Mouse (Mus musculus) neutrophil, adult 5-6 weeks (primary cell): ENCODE measurements around the gene Slc2a5. TPM values are rescaled to one million over a fixed set of nuclear protein-coding genes. Genes with fewer than 3 reads are reported as not detected.

ENCODE experiments used
- ATAC-seq: fragments of 151-379, 151-347 bp; 2 replicates; pipeline ENCODE4 v1.8.0; 2017; ENCODE audit warnings: mild to moderate bottlenecking, moderate TSS enrichment; ENCODE audit not compliant: insufficient number of reproducible peaks, poor library complexity, low FRiP score, severe bottlenecking; ENCODE audit errors: extremely low read depth
- total RNA-seq: library from RNA; stranded (forward); fragments of 200-1000 nt; gene quantifications from 2 replicates; pipeline ENCODE4 v1.2.3, GENCODE M21; 2017

Gene Slc2a5
- total RNA-seq, 1 experiment from 2014 or later = not detected

- ATAC-seq = peak; percentile 52; the same call in 1 of the 2 replicates
Observed at GRCm38 (mm10) chr4:150136693-150137092, 17.6 kb downstream of the Slc2a5 start.

- no peak for ATAC-seq
Observed at GRCm38 (mm10) chr4:150137368-150138083, 18.4 kb downstream of the Slc2a5 start.

DNA sequence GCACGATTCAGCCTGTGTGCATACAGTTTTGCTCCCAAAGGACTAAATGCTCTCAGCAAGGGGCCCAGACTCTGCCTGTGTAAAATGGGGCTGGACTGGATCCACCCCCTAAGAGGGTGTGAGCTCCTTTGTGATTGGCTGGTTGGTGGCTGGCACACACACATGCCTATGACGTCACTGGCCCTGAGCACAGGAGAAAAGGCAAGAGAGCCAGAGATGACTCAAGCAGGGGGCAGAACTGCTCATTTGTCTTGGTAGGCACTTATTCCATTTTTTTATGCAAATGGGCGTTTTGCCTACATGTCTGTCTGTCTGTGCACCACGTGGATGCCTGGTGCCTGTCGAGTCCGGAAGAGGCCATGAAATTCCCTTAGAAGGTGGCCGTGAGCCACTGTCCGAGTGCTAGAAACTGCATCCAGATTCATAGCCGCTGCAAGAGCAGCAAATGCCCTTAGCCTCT lies 19.0 kb downstream of the Slc2a5 start:
- ATAC-seq = no peak; the same call in 1 of the 2 replicates

DNA sequence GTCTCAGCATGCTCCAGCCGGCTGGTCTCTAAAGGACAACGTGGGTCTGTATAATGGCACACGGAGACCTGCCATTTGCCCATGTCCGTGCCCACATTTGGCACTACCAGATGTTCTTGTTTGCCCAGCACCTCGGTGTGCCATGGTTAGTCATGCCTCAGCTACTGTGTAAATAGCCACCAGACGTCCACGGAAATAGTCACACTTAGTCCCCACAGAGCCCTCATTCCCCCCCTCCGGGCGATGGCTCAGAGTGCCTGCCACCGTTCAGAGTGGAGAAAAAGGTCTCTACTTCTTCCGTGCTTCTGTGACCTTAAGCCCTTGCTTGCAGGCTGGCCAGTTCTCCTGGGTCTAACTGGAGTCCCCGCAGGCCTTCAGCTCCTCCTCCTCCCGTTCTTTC lies 20.0 kb downstream of the Slc2a5 start:
- no peak for ATAC-seq

- ATAC-seq = no peak
Observed at GRCm38 (mm10) chr4:150140346-150140745, 21.3 kb downstream of the Slc2a5 start.

DNA sequence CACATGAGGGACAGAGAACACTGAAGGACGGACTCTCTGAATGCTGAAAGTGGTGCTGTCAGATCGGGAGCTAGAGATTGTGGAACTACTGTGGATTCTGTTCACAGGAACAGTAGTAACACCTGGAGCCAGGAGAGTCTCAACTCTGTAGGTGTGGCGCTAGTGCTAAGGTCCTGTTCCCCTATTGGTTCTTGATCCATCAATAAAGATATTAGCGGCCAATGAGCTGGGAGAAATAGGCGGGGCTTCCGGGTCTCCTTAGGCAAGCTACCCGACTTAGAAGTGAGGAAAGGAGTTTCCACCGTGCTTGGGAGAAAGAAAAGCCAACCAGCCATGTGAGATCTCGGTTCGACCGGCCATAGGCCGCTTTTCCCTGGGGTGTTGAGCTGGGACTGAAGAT lies 25.2 kb downstream of the Slc2a5 start:
- ATAC-seq = no peak

DNA sequence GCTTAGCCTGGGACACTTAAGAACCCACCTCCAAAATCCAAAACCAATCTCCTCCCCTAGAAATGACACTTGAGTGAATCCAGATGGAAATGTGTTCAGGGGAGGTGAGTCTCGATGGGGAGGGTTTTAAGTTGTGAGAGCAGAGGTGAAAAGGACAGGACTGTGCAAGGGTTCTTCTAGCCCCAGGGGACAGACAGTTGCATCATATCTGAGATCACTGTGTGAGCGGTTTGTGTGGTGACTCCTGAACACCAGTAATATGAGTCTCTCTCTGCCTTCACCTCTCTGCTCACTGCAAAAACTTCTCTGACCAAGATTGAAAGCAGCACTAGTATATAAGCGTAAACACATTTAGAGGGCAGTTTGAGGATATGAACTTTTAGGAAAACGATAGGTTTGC lies 27.2 kb downstream of the Slc2a5 start:
- ATAC-seq = no peak

DNA sequence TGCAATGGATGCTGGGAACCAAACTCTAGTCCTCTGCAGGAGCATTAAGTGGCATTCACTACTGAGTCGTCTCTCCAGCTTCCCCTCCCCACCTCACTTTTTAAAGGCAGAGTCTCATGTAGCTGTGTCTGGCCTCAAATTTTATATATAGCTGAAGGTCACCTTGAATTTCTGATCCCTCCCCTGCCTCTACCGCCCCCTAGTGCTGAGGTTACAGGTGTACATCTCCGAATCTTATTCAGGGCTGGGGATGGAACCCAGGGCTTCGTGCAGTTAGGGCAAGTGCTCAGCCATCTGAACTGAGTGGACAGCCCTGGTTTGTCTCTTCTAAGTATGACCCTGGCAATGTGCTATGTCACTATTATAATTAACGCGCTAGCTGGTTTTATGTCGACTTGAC lies 32.0 kb downstream of the Slc2a5 start:
- ATAC-seq = no peak

- ATAC-seq = no peak
Observed at GRCm38 (mm10) chr4:150152483-150152882, 33.4 kb downstream of the Slc2a5 start.

DNA sequence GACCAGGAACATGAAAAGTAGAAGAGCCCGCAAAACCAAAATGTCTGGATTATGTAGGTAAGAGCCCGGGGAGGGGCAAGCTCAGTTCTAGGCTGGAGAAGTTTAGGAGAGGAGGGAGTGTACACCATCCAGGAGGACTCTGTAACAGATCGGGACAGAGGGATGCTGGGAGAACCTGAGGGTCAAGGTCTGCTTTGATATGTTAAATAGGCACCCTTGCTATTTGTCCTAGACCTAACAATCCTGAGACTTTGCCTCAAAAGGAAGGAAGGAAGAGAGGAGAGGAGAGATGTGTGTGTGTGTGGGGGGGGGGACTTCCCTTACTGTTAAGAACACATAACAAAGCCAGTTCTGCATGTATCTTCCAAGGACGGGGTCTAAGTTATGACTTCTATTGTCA lies 36.2 kb downstream of the Slc2a5 start:
- ATAC-seq = no peak

DNA sequence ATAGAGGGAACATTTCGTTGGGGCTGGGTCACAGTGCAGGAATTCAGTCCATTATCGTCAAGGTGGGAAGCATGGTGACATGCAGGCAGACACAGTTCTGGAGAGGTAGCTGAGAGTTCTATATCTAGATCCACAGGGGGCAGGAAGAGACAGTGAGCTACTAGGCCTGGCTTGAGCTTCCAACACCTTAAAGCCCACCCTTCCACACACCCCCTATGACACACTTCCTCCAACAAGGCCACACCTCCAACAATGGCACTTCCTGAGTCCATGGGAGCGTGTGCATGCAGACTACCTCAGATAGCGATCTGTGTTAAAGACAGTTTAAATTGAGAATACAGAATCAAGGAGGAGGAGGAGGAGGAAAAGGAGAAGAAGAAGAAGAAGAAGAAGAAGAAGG lies 36.6 kb downstream of the Slc2a5 start:
- ATAC-seq = no peak

DNA sequence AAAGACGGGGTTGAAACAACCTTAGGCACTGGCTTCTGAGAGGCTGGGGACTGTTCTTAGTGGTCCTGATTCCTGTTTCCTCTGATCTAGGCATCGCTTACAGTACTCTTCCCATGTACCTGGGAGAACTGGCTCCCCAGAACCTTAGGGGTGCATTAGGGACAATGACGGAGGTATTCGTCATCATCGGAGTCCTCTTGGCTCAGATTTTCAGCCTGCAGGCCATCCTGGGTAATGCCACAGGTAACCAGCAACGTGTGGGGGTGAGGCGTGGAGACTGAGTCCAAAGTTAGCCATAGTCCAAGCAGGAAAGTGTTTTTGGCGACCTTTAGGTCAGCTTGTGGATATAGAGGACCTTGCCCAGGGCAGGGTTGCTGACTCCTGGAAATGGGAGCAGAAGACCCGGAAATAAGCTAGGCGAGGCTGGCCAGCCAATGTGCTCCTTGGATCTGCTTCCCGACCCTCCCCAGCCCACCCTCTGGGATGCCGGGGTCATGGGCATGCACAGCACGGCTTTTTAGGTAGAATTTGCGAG lies 38.3 kb downstream of the Slc2a5 start:
- ATAC-seq = no peak

DNA sequence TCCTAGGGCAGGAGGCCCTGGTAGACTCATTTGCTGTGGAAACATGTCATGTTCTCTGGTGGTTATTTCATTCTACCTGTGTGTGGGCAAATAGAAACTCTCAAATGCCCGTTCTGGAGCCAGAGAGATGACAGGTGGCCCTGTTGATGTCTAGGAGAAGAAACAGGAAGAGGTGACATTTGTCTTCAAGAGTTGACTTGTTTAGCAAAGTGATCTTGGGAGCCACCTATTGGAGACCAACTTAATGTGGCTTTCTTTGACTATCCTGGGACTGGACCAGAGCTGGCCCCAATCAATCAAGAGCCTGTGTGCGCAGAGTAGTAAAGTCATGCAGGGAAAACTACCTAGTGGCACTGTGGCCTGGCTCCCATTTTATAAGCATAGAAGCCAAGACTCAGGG lies 40.4 kb downstream of the Slc2a5 start:
- ATAC-seq = no peak

GRCm38 (mm10) chr4:150162561-150163169 lies 43.6 kb downstream of the Slc2a5 start:
- no peak for ATAC-seq

- no peak for ATAC-seq
Observed at GRCm38 (mm10) chr4:150164875-150165274, 45.8 kb downstream of the Slc2a5 start.

- ATAC-seq = no peak
Observed at GRCm38 (mm10) chr4:150168406-150168805, 49.3 kb downstream of the Slc2a5 start.

GRCm38 (mm10) chr4:150172107-150172506 lies 53.0 kb downstream of the Slc2a5 start:
- no peak for ATAC-seq

DNA sequence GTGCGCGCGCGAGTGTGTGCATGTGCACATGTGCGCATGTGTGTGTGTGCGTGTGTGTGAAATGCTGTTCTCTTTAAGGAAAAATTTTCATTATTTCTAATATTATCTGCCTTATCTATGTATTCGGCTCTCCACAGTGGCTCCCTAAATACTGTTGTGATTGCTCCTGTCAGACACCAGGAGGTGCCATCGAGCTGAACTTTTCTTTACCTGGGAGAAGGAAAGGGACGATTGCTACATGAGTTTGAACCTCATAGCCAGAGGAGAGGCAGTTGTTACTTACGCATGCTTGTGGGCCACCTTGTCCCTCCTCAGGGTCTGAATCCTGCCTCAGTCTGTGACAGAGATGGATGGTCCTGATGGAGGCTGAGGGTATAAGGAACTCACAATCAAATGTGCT lies 54.2 kb downstream of the Slc2a5 start:
- peak; percentile 42; the same call in 1 of the 2 replicates for ATAC-seq

- no peak for ATAC-seq
Observed at GRCm38 (mm10) chr4:150174027-150174426, 54.9 kb downstream of the Slc2a5 start.

GRCm38 (mm10) chr4:150176535-150176934 lies 57.5 kb downstream of the Slc2a5 start:
- peak; percentile 67 for ATAC-seq
